Mouse (Mus musculus) intestine, embryonic 15.5 days (tissue): Measurements from ENCODE around the gene Camk1. TPM values are rescaled to one million over a fixed set of nuclear protein-coding genes. Genes with fewer than 3 reads are reported as not detected.

ENCODE experiments used
- ATAC-seq: fragments of 200-750 bp; cut with Nextera tagmentation; 2 replicates; pipeline ENCODE4 v1.8.0; 2017; ENCODE audit warnings: moderate TSS enrichment, moderate library complexity
- H3K27ac ChIP-seq: fragments of 300-500 bp; sonication (generic); 2 replicates; pipeline ENCODE4 v1.5.1; 2015; ENCODE audit warnings: mild to moderate bottlenecking, inconsistent platforms
- H3K27me3 ChIP-seq: fragments of 300-500 bp; sonication (generic); replicated peaks from 2 replicates; pipeline ENCODE4 v1.6.1; 2015; ENCODE audit warnings: inconsistent platforms
- H3K36me3 ChIP-seq: fragments of 300-500 bp; sonication (generic); 2 replicates; pipeline ENCODE4 v1.6.1; 2015; ENCODE audit warnings: inconsistent platforms
- H3K4me1 ChIP-seq: fragments of 300-500 bp; sonication (generic); replicated peaks from 2 replicates; pipeline ENCODE4 v1.6.1; 2015; ENCODE audit warnings: inconsistent platforms
- H3K4me2 ChIP-seq: fragments of 300-500 bp; sonication (generic); replicated peaks from 2 replicates; pipeline ENCODE4 v1.6.1; 2015; ENCODE audit warnings: mild to moderate bottlenecking, inconsistent platforms
- H3K4me3 ChIP-seq: fragments of 300-500 bp; sonication (generic); replicated peaks from 2 replicates; pipeline ENCODE4 v1.5.1; 2015; ENCODE audit warnings: inconsistent platforms
- H3K9ac ChIP-seq: fragments of 300-500 bp; sonication (generic); 2 replicates; pipeline ENCODE4 v1.6.1; 2015; ENCODE audit warnings: inconsistent platforms
- H3K9me3 ChIP-seq: fragments of 300-500 bp; sonication (generic); 2 replicates; pipeline ENCODE4 v1.6.1; 2016; ENCODE audit warnings: inconsistent platforms
- WGBS: fragments of 180-500 bp; shearing (Covaris S2); methylation state at CpG from one replicate; pipeline ENCODE4 v1.1.7; 2015; 5-methylcytosine and 5-hydroxymethylcytosine counted together
- polyA plus RNA-seq: library from polyadenylated mRNA; unstranded; fragments of >200 nt; fragmentation: Nextera tagmentation; extraction: Ambion mirVana; gene quantifications from 2 replicates; pipeline ENCODE4 v1.2.1, GENCODE M21; 2015

Camk1 gene
- polyA plus RNA-seq, 1 experiment from 2014 or later, result 75.2 TPM

DNA sequence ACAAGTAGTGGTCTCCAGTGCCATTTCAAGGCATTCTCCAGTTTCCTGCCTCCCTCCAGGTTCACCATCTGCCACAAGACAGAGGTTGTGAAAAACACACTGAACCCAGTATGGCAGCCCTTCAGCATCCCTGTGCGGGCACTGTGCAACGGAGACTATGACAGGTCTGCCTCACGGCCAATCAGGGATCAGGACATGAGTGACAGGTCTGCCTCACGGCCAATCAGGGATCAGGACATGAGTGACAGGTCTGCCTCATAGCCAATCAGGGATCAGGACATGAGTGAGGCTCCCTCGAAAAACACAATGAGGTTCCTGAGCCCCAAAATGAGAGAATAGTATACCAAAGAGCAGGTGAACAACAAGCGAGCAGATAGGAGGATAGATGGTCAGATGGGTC lies 53.4 kb downstream of the Camk1 start:
- no peak for ATAC-seq
- Histone ChIP-seq H3K36me3 (no peaks in the 10 kb centered on the region), H3K27ac (no peak overlapping the region), H3K4me3 (no peak overlapping the region), H3K4me2 (no peak overlapping the region), H3K9ac (no peak overlapping the region), H3K9me3 (no peaks in the 10 kb centered on the region), H3K4me1 (no peaks in the 10 kb centered on the region), H3K27me3 (no peaks in the 10 kb centered on the region)
- 67% methylated on average over 6 of the region's 6 CpGs for WGBS

DNA sequence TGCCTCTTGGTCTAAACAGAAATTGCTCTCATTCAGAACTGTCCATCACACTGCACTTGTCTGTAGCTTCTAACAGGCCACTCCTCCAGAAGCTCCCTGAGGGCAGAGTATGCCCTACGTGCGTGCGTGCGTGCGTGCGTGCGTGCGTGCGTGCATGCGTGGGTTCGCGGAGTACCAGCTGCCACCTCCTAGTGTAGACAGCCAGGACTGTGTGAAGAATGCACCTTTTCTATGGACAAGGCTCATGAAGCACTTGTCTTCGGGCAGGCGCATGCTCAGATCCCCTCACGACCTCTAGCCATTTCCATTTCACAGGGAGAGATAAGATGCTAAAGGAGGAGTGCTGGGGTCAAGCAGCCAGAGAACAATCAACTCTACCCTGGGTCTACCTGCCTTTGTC lies 54.4 kb downstream of the Camk1 start:
- no peak for ATAC-seq
- Histone ChIP-seq H3K27me3 (peaks cover 8% of the 10 kb centered on the region), H3K9ac (no peak overlapping the region), H3K4me2 (no peak overlapping the region), H3K36me3 (no peaks in the 10 kb centered on the region), H3K4me1 (no peaks in the 10 kb centered on the region), H3K9me3 (no peaks in the 10 kb centered on the region), H3K4me3 (no peak overlapping the region), H3K27ac (no peak overlapping the region)
- 90% methylated on average over 15 of the region's 15 CpGs for WGBS

DNA sequence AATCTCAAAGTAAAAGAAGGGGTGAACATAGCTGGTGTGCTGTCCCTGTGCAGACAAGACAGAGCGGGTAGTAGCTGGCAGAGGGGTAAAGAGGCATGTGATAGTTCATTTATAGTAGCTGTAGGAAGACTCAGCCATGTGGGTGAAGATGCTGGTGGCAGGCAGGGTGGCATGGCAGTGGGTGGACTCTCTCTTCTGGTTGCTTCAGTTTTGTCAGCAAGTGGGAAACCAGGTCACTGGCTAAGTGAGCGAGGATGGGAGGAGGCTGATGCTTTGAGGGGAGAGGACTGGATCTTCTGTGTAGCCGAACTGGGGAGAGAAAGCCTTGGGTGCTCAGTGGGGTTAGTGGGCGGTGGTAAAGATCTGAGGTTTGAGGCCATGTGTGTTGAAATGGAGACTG lies 56.5 kb downstream of the Camk1 start:
- Histone ChIP-seq H3K9ac (no peak overlapping the region), H3K4me1 (peaks cover 5% of the 10 kb centered on the region; the same call in 1 of the 2 replicates), H3K9me3 (no peaks in the 10 kb centered on the region), H3K4me3 (no peak overlapping the region), H3K4me2 (no peak overlapping the region), H3K27me3 (peaks cover 29% of the 10 kb centered on the region), H3K36me3 (no peaks in the 10 kb centered on the region), H3K27ac (no peak overlapping the region)
- no peak for ATAC-seq
- WGBS, result 67% methylated on average over 4 of the region's 4 CpGs

GRCm38 (mm10) chr6:113286316-113286715 lies 57.5 kb downstream of the Camk1 start:
- 64% methylated on average over 1 of the region's 1 CpGs for WGBS
- peaks cover 7% of the 10 kb centered on the region; the same call in 1 of the 2 replicates for H3K4me1 ChIP-seq
- H3K27ac ChIP-seq, result no peak overlapping the region
- H3K27me3 ChIP-seq, result peaks cover 37% of the 10 kb centered on the region
- H3K9ac ChIP-seq, result no peak overlapping the region
- H3K4me3 ChIP-seq, result no peak overlapping the region
- ATAC-seq, result no peak
- no peaks in the 10 kb centered on the region for H3K36me3 ChIP-seq
- no peaks in the 10 kb centered on the region for H3K9me3 ChIP-seq
- H3K4me2 ChIP-seq, result no peak overlapping the region

DNA sequence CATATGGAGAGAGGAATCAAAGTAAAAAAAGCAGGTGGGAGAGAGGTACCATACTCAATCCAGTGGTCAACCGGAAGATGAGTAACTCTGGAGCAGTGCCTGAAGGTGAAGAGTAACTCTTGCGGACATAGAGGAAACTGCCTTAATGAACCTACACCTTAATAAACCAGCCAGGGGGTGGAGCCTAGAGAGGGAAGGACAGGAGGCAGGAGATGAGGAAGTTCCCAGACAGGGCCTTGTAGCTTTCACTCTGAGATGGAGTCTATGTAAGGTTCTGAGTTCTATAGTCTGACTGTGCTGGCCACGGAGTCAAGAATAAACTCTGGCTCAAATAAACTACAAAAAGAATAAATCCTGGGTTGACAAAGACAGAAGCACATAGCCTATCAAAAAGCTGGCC lies 58.9 kb downstream of the Camk1 start:
- Histone ChIP-seq H3K4me3 (no peak overlapping the region), H3K27me3 (peaks cover 37% of the 10 kb centered on the region), H3K4me2 (no peak overlapping the region), H3K9ac (no peak overlapping the region), H3K36me3 (no peaks in the 10 kb centered on the region), H3K9me3 (no peaks in the 10 kb centered on the region), H3K27ac (no peak overlapping the region), H3K4me1 (peaks cover 7% of the 10 kb centered on the region; the same call in 1 of the 2 replicates)
- no peak for ATAC-seq
- 68% methylated on average over 3 of the region's 3 CpGs for WGBS

Other genes with a start within 250 kb of the Camk1 start
- gene Lhfpl4, start 148.6 kb downstream of the Camk1 start, polyA plus RNA-seq, result 1.7 and 2.3 TPM in 2 replicates
- 31.9 and 32.2 TPM in 2 replicates for gene Mtmr14, start 106.1 kb downstream of the Camk1 start, polyA plus RNA-seq
- gene Cpne9, start 61.7 kb downstream of the Camk1 start, polyA plus RNA-seq, result 0.14 TPM in 1 of 2 replicates, not detected in the other
- 13.6 and 15.3 TPM in 2 replicates for gene Brpf1, start 36.8 kb downstream of the Camk1 start, polyA plus RNA-seq
- gene Ogg1, start 17.0 kb downstream of the Camk1 start, polyA plus RNA-seq, result 11.3 and 13.3 TPM in 2 replicates
- 41.3 and 44.0 TPM in 2 replicates for gene Tada3, start 33.9 kb upstream of the Camk1 start, polyA plus RNA-seq
- gene Arpc4, start 34.1 kb upstream of the Camk1 start, polyA plus RNA-seq, result 414 and 427 TPM in 2 replicates
- 3.7 and 4.1 TPM in 2 replicates for gene Ttll3, start 45.3 kb upstream of the Camk1 start, polyA plus RNA-seq
- gene Rpusd3, start 75.4 kb upstream of the Camk1 start, polyA plus RNA-seq, result 24.3 and 25.6 TPM in 2 replicates
- 11.8 and 12.8 TPM in 2 replicates for gene Cidec, start 91.8 kb upstream of the Camk1 start, polyA plus RNA-seq
- gene Jagn1, start 98.6 kb upstream of the Camk1 start, polyA plus RNA-seq, result 83.8 and 87.7 TPM in 2 replicates
- gene Il17re, start 114.5 kb upstream of the Camk1 start, polyA plus RNA-seq, result 7.8 and 8.4 TPM in 2 replicates
- 26.6 and 27.2 TPM in 2 replicates for gene Il17rc, start 127.4 kb upstream of the Camk1 start, polyA plus RNA-seq
- 21.9 and 22.7 TPM in 2 replicates for gene Creld1, start 139.3 kb upstream of the Camk1 start, polyA plus RNA-seq
- gene Prrt3, start 157.9 kb upstream of the Camk1 start, polyA plus RNA-seq, result 0.43 and 0.45 TPM in 2 replicates
- gene Emc3, start 187.7 kb upstream of the Camk1 start, polyA plus RNA-seq, result 84.2 and 88.3 TPM in 2 replicates
- 9.6 and 10.3 TPM in 2 replicates for gene Fancd2, start 187.7 kb upstream of the Camk1 start, polyA plus RNA-seq